Mouse (Mus musculus) cerebellum, postnatal 14 days (tissue): ENCODE data around the gene Rnps1.

Source experiments
- DNase-seq, 2 experiments: peaks; one replicate each; pipeline ENCODE4 v3.0.0; 2021; ENCODE audit warnings: mixed read lengths in 2 of 2

The Rnps1 gene

DNA sequence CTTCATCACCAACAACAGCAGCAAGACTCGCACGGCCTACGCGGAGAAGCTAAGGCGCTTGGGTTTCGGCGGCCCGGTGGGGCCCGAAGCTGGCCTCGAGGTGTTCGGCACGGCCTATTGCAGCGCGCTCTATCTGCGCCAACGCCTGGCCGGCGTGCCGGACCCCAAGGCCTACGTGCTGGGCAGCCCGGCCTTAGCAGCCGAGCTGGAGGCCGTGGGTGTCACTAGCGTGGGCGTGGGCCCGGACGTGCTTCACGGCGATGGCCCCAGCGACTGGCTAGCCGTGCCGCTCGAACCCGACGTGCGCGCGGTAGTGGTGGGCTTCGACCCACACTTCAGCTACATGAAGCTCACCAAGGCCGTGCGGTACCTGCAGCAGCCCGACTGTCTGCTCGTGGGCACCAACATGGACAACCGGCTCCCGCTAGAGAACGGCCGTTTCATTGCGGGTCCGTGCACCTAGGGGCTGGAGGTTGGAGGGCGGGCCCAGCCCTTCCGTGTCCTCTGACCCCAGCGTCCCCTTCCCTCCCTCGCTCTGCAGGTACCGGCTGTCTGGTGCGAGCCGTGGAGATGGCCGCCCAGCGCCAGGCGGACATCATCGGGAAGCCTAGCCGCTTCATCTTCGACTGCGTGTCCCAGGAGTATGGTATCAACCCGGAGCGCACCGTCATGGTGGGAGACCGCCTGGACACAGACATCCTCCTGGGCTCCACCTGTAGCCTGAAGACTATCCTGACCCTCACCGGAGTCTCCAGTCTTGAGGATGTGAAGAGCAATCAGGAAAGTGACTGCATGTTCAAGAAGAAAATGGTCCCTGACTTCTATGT, 56.5 kb downstream of the Rnps1 start:
- peak; percentile 58 to 67 for DNase-seq

DNA sequence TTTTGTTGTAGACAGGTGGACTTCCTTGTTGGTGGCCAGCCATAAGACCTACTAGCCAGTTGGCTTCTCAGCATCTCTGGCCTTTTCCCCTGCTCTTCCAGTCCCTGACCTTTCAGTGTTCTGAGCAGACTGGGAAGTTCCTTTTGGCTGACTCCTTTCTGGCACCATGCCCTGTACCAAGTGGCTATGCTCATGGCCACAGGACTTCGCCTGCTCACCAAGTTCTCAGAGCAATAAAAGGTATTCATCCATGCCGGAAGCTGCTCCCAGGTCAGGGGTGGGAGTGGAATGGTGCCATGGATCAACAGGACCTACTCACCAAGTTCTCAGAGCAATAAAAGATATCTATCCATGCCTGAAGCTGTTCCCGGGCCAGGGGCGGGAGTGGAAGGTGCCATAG, 58.1 kb downstream of the Rnps1 start:
- peak; percentile 74 to 75 for DNase-seq

DNA sequence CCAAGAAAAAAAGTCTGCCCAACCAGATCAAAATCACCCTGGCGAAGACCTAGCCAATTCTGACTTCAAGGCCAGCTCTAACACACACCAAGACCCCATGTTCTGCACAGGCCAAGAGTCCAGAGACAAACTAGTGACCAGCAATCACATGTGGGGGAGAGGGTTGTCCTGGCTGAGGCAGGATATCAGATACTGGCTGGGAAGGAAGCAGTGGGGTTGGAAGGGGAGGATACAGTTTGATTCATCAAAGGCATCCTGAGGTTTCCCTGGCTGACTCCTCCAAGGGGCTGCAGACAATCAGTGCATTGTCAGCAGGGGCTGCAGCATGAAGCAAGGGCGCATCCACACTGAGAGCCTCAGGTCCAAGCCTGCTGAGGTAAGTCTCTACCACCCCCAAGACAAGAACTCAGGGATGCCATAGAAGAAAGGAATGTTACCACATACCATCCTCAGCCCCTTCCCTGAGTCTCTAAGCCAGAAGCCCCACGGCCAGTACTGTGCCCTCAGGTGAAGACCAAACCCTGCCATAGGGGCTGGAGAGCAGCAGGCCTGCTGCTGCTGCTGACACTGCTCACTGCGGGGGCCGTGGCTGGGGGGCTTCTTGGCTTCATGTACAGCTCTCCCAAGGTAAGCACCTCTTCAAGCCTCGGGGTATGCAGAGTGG, 59.4 kb downstream of the Rnps1 start, which contains the start of gene Bricd5:
Bricd5 (plus strand) TSS at position 273 of the 664 bp plus-strand sequence.
- DNase-seq = no peak

DNA sequence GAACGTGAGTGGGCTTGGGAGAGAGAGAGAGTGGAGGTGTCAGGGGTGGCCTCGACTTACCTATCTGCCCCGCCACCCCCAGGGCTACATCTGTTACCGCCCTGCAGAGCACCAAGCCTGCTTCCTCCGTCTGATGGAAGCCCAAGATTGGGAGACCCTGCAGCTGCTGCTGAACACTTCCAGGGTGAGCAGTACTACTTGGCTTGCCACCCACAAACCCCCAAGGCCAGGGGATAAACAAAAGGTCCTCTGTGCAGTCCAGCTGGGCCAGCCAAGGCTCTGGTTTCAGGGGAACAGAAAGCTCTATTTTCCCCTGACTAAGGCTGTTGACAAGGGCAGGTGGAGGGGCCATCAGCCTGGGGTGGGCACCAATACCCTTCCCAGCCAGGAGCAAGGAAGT, 60.2 kb downstream of the Rnps1 start:
- DNase-seq = no peak
